Mouse (Mus musculus): ENCODE measurements around the gene Efcab3.
"Not testable (repeated sequence)": the region's sequence is repeated elsewhere in the genome, so short reads cannot be mapped to it uniquely, and the experiment has no call there.

The Efcab3 gene

DNA sequence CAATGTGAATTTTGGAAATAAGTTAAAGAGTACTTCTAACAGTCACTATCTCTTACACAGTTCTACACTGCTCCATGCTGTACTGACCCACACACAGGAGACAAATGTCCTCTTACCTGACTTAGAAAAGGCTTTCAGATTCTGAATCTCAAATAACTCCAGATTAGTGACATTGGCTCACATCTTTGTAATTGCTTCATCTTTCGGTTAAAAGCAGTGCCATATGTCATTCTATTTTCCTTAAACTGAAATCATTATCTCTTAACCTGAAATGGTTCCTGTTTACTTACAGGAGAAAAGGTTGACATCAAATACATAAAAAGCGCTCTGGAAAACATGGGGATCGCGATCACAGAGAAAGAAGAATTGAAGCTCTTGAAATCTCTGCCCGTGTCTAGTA is at the start of gene Efcab3:
Gene Efcab3, plus strand, starts transcription at position 301 of the 400 bp plus-strand sequence.
- DNase-seq = no peak

DNA sequence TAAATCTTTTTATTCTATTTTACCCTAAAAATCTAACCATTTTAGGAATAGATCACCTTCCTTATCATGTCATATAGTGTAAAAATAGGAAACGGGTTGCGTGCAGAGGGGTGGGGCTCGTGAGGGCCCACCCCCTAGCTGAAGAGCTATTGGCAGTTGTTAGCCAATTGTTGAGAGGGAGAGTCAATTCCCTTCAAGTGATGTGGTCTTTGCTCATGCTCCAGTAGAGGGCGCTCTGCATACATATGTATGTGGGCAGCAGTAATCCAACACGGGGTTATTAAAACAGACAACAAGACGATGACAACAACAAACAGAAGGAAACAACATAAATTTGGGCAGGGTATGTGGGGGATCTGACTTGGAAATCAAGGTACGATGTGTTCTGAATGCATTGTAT is 42.3 kb upstream of the Efcab3 start:
- no peak for DNase-seq

DNA sequence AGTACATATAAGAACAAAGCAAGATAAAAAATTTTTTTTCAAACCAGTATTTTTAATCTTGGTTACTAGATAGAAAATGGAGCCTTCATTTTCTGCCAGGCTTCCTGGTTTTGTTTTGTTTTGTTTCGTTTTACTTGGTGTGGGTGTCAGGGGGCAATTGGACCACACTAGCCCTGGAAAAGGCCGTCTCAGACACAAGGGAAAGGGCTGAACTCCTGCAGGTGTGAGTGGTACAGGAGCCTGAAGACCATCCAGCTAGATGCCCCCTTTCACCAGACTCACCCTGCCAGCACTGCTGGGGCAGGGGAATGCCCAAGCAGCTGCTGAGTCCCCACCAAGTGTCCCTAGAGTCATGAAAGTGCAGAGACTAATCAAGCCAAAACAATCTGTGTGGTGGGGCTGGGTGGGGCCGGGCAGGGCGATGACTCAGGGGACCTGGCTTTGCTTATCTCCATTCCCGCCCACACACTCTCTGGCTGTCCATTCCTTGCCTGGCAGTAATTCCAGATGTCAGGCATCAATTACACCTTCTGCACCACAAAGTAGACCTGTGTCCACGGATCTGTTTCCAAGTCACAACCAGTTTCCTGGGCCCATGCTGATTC is 34.5 kb upstream of the Efcab3 start:
- no peak for DNase-seq

DNA sequence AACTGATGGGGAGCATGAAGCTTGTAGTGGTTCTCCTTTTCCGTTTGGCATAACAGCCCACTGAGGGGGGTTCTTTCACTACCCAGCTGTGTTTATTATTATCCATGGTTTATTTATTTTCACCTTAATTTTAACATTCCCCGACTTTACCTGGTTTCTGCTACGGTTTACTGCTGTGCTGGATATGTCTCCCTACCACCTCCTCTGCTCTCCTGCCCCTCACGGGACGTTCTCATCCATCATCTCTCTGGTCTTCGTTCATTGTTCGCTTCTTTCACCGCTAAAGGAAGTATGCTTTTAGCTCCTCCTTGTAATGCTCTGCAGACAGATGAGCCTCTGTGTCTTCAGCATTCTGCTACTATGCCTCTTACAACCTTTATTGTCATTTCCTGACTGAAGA is 33.9 kb upstream of the Efcab3 start:
- DNase-seq = no peak

DNA sequence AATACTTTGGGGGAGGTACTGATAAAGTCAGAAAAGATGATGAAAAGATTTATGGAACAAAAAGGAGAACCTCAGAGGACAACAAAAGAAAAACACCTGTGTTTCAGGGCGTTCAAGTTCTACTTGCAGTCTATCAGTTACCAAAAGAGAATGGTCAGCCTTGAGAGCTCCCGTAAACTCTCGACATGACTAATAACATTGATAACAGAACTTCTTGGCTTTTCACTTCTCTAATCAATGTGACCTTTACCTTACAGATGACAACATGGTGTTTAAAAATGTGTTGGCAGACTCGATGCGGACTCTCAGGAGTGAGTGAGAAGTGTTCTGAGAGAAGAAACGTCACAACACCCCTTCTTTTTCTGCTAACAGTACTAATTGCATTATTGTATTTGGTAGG is 33.2 kb upstream of the Efcab3 start:
- no peak for DNase-seq

DNA sequence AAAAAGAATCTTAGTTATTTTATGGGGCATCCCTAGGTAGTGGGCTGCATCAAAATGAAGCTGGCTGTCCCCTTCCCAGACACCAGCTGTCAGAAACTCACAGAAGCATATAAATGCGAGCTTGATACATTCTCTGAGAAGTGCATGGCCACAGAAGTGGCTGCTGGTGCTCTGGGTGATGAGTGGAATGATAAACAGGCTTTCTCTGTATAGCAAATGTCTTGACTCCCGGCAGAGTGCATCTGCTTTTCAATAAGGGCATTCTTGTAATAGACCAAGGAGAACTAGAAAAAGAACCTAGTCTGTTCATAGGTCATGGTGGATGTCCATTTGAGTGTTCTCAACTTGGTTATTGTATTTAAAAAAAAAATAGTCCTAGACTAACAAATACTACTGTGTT is 32.3 kb upstream of the Efcab3 start:
- no peak for DNase-seq

DNA sequence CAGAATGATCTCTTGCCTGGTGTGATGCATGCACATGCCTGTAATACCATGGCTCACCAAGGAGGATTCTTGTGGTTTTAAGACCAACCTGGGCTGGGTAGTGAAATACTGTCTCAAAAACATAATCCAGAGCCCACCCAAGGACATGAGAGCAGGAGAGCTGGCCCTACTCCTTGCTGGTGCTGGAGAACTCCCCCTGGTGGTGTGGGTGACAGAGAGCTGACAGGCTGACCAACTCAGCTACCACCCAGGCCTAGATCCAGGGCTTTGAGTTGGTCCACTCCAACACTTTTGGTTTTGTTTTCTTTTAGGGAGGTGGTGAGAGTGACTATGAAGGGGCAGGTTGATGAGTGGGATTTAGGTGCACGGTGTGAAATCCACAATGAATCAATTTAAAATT is 28.3 kb upstream of the Efcab3 start:
- DNase-seq = no peak

DNA sequence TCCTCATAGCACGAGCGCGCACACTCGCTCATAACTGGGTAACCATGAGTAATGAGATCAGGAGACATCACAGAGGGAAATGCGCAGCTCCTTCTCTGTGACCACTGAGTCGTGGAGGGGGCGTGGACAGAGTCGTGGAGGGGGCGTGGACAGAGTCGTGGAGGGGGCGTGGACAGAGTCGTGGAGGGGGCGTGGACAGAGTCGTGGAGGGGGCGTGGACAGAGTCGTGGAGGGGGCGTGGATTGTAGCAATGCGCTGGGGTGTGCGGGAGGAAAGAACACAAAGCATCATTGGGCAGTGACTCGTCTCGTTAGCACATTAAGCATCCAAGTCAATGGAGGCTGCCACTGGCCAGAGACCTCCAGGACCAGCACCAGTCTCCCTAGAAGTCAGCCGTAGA is 49.1 kb downstream of the Efcab3 start:
- not testable (repeated sequence) for DNase-seq

DNA sequence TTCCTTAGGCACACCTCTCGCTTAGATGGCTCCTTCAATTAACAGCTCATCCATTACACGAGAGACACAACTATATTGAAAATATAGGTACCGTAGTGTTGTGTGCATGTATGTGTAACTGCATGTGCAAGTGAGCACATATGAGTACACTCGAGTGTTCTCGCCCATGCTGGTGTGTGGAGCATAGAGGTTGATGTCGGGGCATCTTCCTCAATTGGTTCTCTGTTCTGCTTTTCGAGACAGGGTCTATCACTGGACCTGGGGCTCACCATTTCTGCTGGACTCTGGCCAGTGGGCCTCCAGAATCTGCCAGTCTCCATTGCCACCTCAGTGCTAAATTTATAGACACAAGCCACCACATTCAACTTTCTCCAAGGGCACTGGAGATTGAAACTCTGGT is 54.4 kb downstream of the Efcab3 start:
- no peak for DNase-seq

DNA sequence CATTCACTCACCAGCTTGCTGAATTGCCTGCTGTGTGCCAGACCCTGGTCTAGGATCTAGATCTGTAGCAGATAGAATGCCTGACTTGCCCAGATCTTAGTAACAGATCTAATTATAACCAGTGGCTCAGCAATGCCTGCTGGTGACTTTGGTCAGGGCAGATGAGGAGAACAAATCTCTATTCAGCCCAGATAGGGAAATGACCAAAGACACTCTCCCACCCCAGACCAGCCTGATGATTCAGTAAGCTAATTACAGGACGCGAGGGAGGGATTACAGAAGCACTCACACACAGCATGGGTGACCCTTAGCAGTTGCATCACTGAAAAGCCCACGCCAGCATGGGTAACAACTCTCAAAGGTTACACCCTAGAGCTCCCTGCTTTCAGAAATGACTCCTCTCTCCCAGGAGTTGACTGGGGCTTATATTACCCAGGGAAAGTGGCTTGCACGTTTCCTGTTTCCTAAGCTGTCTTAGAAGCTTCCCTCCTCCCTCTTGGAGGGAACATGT is 57.2 kb downstream of the Efcab3 start:
- no peak for DNase-seq

DNA sequence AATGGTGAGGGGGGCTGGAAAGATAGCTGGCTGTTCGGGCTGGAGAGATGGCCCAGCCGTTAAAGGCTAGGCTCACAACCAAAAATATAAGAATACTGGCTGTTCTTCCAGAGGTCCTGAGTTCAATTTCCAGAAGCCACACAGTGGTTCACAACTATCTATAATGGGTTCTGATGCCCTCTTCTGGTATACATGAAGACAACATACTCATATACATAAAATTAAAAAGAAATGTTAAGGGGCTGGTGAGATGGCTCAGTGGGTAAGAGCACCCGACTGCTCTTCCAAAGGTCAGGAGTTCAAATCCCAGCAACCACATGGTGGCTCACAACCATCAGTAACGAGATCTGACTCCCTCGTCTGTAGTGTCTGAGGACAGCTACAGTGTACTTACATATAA is 58.4 kb downstream of the Efcab3 start:
- DNase-seq = not testable (repeated sequence)

DNA sequence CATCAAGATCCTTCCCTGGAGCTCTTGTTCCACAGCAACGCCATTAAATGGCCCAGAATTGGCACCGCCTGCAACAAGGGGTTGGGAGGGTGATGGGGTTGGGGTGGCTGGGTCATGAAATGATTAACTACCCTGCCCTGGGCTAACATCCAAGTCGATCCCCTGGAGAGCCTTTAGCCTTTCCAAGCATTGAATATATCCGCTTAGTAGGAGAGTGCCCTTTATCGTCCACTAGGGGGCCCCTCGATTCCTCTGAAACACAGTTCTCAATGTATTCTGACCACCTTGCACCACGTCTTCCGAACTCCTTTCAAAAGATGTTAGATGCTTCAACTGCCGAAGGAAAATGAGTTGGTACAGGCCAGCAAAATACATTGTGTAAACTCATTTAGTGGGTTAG is 60.6 kb downstream of the Efcab3 start:
- no peak for DNase-seq

DNA sequence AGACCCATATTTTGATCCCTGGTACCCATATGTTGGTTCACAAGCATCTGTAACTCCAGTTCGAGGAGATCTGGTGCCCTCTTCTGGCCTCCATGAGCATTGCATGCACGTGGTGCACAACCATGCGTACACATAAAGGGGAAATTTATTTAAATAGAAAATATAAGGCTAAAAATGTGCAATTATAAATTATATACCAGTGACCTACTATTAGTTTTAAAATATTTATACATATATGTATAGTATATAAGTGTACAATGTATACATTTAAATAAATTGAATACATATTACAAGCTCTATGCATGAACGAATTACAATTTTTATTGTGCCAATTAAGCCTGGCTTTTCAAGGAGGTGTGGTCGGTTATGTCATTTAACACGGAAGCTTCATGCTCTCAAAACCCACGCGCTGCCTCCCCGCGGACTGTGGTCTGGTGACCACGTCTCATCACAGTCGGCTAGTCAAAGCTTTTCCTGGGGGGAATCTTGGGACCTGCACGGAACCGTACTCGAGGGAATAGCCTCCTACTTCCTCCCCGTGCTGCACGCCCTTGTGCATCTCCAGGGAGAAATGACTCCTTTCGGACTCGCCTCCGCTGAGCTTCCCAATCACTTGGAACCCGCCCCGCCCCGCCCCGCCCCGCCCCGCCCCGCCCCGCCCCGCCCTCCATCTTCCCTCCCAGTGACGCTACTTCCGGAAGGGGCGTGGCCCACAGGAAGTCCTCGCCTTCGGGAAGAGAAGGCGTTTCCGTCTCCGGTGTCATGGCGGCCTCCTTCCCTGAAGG is 62.5 kb downstream of the Efcab3 start, which contains the start of gene Mettl2:
Gene Mettl2, plus strand, starts transcription at position 691 of the 785 bp plus-strand sequence.
- peak; percentile 84 for DNase-seq

DNA sequence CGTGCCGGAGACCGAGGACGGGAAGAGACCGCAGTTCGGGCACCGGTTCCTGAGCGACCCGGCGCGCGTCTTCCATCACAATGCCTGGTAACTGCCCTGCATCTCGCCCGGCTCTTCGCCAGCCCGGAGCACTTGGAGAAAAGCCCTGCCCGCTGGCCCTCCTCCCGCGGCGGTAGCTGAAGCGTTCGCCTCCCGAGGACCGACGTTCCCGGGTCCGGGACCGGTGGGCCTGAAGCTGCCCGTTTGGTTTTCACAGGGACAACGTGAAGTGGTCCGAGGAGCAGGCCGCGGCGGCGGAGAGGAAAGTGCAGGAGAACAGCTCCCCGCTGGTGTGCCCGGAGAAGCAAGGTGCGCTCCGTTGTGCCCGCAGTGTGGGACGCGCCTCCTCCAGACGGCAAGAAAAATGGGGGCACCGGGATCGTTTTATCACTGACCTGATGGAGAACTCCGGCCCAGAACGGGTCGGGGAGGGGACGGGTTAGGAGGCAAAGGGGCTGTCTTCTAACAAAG is 63.2 kb downstream of the Efcab3 start:
- DNase-seq = no peak

DNA sequence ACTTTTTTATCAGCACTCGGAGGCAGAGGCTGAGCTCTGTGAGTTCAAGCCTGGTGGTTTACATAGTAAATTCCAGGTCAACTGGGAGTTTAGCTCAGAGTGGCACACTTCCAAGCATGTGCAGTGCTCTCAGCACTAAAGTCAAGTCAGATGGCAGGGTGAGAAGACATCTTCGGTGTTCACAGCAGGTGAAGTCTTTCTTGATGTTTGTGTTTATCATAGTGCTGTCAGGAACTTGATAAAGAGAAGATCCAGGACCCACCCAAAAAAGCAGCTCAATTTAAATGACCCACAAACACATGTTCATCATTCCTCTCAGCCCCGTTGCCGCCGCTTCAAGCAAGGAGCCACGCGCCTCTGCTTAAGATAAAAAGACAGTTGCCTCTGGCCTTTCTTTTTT is 72.3 kb downstream of the Efcab3 start:
- DNase-seq = no peak

DNA sequence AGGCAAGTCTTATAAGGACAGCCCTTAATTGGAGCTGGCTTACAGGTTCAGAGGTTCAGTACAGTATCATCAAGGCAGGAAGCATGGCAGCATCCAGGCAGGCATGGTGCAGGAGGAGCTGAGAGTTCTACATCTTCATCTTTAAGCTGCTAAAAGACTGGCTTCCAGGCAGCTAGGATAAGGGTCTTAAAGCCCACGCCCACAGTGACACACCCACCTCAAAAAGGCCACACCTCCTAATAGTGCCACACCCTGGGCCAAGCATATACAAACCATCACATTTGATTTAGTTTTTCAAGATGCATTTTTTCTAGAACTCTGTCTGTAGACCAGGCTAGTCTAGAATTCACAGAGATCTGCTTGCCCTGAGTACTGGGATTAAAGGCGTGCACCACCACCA is 73.9 kb downstream of the Efcab3 start:
- DNase-seq = not testable (repeated sequence)

DNA sequence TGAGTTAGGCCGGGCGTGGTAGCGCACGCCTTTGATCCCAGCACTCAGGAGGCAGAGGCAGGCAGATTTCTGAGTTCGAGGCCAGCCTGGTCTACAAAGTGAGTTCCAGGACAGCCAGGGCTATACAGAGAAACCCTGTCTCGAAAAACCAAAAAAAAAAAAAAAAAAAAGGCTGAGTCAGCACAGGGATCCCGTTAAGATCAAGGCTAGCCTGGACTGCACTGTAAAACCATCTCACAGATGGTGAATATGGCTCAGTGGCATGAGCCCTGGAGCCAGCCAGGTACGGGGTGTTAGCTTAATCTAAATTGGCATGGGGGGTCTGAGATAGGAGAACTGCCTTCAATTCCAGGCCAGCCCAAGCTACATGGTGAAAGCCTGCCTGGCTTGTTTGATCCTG is 77.1 kb downstream of the Efcab3 start:
- not testable (repeated sequence) for DNase-seq

DNA sequence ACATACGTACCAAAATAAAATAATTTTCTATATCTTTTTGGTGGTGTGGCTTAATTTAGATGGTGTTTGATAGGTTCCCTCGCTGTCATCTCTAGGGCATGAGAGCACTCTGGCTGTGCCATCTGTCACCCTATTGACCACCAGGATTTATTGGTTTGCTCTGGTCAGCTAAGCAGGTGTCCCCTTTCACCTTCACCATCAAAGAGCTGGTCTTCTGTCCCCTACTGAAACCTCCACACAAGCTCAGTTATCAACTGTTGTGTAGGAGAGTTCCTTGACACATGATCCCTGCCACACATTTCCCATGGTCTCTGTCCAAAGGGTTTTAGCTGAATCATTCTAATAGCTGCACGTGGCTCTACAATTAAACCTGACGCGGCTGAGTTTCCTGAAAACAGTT is 77.7 kb downstream of the Efcab3 start:
- DNase-seq = no peak

DNA sequence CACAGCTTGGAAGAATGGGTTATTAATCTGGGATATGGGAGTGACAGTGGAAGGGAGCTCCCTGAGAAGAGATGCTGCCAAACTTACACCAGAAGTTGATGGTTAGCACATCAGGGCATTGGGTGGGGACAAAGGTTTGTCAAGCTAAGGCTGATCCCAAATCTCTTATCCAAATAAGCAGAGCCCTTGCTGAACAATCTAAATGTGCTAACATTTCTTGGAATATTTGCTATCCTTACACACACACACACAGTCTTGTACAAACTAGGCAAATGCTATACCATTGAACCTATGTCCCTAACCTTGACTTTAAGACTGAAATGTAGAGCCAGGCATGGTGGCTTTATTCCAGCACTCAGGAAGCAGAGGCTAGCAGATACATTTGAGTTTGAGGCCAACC is 80.2 kb downstream of the Efcab3 start:
- DNase-seq = no peak

DNA sequence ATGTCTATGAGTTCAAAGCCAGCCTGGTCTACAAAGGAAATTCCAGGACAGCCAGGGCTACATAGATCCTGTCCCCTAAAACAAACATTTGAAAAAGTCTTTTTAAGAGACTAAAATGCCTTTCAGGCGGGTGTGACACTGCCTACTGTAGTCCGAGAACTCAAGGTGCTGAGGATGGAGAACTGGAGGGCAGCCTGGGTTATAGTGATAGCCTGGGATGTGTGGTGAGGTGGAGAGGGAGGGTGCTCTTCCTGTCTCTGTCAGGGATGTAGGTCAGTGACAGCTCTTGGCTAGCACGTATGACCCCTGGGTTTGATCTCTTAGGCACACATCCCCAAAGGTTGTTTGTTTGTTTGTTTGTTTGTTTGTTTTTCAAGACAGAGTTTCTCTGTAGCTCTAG is 80.7 kb downstream of the Efcab3 start:
- no peak for DNase-seq

DNA sequence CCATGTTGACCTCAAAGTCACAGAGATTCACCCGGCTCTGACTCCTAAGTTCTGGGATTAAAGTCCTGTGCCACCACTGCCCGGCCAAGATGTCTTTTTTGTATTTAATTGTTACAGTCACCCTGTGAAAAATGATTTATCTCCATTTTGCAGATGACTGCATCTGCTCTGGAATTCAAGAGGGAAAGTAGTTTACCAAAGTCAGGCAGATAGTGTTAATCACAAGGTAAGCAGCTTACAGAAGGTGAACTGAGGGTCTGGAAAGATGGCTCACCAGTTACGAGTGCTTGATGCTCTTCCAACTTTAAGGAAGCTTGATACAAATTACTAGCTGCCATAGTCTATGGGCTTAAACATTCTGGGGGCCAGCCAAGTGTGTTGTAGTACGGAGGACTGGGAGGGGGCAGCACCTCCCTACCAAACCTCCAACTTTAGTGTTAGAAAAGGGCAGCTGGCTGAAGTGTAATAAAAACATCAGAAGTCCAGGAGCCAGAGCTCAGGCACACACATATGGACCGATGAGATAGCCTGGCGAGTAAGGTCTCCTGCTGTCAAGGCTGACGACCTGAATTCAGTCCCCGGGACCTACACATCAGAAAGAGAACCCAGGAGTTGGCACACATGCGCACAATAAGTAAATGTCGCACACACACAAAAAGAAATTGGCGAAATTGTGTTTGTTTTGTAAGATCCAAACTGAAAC is 81.3 kb downstream of the Efcab3 start:
- DNase-seq = no peak

DNA sequence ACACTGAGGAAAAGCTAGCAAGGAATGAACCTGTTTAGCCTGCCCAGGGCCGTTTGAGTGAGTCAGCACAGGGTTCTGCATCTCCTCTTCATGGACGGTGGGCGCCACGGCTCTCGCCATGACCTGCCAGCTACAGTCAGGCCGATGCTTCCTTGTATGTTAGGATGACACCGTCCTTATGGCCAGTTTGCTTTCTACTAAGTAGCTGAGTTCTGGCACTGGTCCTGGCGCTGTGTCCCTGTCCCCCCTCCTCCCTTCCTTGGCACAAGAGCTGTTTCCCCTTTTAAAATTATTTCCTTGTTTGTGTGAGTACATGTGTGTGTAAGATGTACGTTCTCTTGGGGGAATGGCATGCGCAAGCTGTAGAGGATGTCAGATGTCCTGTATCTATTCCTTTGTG is 81.8 kb downstream of the Efcab3 start:
- no peak for DNase-seq

DNA sequence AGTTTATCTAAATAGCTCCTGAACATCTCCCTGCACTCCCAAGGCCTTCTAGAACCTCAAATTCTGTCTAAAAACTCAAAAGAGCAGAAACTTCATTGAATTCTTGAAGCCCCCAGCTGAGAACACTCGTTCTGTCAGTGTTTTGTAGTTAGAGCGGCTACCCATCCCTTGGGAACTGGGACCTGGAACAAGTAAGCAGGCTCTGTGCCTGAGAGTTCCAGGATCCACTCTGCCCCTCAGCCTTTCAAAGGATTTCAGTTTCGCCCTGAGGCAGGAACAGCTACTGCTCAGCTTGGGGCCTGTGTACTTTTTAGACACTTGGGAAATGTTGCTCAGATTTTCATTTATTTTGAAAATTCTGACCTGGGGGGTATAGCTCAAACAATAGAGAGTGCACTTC is 83.2 kb downstream of the Efcab3 start, which contains the start of gene Gm10842:
Gene Gm10842, plus strand, starts transcription at position 301 of the 400 bp plus-strand sequence.
- no peak for DNase-seq

DNA sequence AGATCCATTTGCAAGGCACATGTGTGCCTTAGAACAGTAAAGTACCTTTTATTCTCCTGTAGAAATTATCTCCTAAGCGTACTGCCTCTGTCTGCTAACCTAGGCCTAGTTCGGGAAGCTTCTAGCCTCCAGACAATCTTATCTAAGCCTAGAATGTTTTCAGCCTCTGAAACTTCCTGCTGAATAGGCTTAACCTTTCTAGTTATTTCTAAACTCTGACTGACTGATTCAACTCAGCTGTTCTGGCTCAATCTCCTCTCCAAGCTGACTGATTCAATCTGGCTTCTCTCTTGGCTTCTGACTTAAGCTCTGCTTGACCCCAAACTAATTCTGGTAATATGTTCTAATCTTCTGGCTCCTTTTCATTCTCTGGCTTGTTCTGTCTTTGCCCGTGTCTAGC is 86.0 kb downstream of the Efcab3 start:
- no peak for DNase-seq

Data from cerebellum, adult 9-11 months (tissue).